Mouse (Mus musculus) gastrocnemius, postnatal 14 days (tissue): Measurements from ENCODE around the gene Ano6. TPM values are rescaled to one million over a fixed set of nuclear protein-coding genes. Genes with fewer than 3 reads are reported as not detected.

Experiments
- DNase-seq: peaks from one replicate; pipeline ENCODE4 v3.0.0; 2021; ENCODE audit warnings: mixed read lengths
- intact Hi-C: fragments of 180-260 bp; cut with DNase I; formaldehyde crosslinking; loops from one replicate; pipeline ENCODE4 v1.15.1; 2025; ENCODE audit warnings: low total_unique reads
- microRNA-seq, 2 experiments: library from miRNA; unstranded; fragments of <30 nt; microRNA quantifications; one replicate each; pipeline ENCODE4 v1.2.0; 2021
- total RNA-seq, 2 experiments: library from RNA; stranded (reverse); gene quantifications; 2 replicates each; pipeline ENCODE4 v1.2.3; 2021

The Ano6 gene
- total RNA-seq, 2 experiments from 2014 or later: 41.5 to 51.9 TPM

DNA sequence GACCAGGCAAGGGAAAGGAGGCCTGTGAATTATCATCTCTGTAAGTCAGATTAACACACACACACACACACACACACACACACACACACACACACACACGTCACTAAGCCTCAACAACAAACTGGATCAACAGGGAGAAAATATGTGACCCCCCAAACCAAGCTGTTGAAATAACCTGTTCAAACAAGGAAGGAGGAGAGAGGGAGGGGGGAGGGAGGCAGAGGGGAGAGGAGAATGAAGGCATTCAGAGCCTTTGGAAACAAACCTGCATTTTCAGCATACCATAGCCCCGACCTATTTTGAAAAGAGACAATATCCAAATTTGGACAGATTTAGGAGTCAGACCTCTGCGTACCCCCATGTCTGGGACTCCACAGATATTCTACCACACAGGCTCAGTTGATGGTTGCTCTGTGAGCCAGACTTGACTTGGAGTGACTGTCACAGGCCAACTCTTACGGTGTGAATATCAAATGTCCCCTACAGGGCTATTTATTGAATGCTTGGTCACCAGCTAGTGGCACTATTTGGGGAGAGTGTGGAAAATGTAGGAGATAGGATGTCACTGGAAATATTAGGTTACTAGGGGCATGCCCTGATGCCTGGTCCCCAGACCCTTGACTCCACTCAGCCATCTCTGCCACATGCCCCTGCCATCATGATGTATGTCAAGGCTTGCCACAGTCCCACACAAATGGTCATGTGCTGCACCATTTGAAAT lies 185.7 kb downstream of the Ano6 start:
- intact Hi-C loops: no loop called here
- no peak for DNase-seq

DNA sequence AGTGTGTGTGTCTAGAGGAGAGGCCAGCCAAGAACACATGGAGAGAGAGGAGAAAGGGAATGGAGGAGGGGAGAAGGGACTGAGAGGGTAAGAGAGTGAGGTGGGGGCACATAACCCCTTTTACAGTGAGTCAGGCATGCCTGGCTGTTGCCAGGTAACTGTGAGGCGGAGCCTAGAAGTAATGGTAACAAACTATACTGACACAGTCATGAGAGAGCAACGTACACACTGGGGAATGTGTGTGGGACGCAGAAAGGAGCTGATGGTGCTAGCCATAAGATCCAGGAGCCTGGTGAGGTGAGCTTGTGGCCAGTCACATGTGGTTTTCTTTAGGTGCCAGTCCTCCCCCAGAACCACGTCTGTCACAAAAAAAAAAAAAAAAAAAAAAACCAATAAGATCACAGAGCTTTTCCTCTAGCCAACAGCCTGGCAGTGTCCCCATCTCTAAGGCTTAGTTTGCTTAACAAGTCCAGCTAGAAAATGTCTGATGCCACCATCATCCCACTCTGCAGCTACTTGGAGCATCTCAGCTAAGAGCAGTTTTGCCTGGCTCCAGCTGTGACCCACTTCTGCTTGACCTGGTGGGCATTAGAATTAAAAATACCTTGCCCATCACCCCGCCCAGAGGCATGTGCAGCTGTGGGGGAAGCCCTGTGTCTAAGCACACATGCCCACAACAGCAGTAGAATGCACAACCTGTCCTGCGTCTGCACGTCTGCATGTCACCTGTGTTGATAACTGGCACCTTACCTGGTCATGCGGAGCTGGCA lies 186.7 kb downstream of the Ano6 start:
- intact Hi-C loops: no loop called here
- no peak for DNase-seq

DNA sequence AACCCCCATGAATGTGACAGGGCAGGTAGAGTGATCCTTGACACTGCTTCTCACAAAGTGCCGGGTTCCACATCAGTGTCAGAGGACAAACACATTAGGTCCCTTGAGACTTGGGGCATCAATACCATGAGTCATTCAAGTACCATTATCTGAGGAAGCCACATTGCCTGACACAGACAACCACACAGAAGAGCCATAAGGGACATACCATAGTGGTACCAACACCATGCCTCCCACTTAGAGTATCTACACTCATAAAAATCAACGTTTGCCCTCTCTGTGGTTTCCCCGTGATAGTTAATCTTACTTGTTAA lies 187.3 kb downstream of the Ano6 start:
- intact Hi-C loops: no loop called here
- DNase-seq: no peak

DNA sequence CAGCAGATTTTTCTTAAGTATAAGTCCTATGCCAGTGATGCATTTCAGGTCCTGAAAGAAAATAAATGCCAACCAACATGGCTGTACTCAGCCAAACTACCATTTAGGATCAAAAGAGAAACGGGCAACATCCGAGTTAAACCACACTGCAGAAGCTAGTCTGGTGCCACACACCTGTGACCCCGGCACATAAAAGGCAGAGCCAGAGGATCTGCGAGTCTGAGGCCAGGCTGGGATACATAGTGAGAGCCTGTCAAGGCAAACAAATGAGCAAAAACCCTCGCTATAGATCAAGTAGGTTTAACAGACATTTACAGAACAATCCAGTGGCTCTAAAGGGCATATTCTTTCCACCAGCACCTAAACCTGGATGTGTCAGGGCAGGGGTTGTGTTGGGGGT lies 190.0 kb downstream of the Ano6 start:
- intact Hi-C loops: no loop called here
- no peak for DNase-seq

DNA sequence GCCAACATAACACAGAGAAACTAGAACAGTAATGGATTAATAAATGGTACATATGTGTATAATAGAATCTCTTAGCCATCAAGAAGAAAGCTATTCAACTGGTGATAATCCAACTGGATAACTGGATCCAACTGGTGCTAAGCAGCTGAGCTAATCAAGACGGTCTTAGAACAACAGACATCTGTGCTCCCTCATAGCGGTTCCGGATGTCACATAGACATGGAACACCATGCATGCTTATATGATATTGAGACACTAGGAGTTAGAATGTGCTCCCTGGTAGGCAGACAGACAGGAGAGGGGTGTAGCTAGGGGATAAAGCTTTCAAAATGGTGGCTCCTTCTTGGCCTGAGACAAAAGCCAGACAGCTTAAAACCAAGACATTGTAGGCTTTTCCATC lies 197.3 kb downstream of the Ano6 start:
- intact Hi-C loops: no loop called here
- DNase-seq: no peak

DNA sequence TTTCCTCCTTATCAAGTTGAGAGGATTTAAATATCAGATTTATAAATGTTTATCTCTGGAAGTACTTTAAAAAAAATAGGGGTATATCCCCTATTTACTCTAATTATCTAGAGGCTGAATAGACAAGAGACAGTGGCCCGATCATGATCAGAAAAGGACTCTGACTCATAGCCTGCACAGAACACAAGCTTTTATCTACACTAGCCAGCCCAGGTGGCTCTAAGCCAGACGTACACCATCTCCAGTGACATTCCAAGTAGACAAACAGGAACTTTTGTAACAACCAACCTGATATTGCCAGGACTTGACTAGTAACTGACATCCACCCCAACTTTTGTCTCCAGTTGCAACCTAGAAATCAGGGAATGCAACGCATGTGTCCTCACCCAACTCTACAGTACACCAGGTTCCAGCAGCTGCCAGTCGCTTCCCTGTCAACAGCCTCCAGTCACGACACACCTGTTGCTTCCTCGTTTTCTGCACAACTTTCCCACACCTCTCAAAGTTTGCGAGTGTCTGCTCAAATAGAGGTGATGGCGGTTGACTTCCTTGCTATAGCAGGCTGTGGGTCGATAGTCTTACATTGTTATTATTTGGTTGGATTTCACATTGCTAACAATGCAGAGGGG lies 199.0 kb downstream of the Ano6 start:
- no peak for DNase-seq
- intact Hi-C loops: no loop called here

DNA sequence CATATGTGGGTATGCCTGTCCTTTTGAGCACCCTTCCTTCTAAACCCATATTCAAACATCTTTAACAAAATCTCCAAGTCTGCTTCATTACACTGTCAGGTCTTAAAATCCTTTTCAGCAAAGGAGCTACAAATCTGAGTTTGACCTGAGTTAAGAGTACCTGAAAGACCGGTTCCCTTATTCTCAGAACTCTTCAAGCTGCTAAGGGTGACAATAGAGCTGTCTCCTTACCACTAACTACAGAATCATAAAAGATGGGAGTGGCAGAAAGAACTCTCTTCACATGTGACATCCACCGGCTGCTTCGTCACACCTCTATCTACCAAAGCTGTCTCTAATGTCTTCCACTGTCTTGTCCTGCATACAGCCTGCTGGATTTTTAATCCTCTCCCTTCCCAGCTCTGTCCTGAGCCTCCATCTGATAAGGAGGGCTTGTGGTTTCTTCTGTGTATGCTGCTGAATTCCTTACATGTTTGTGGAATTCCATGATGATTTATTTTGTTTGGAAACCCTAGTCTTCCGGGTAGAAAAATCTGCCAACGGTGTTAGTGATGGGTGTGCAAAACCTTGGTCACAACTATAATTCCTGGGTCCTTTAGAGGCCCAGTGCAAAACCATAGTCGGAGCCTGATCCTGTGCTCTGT lies 212.4 kb downstream of the Ano6 start:
- intact Hi-C loops: no loop called here
- DNase-seq: no peak

DNA sequence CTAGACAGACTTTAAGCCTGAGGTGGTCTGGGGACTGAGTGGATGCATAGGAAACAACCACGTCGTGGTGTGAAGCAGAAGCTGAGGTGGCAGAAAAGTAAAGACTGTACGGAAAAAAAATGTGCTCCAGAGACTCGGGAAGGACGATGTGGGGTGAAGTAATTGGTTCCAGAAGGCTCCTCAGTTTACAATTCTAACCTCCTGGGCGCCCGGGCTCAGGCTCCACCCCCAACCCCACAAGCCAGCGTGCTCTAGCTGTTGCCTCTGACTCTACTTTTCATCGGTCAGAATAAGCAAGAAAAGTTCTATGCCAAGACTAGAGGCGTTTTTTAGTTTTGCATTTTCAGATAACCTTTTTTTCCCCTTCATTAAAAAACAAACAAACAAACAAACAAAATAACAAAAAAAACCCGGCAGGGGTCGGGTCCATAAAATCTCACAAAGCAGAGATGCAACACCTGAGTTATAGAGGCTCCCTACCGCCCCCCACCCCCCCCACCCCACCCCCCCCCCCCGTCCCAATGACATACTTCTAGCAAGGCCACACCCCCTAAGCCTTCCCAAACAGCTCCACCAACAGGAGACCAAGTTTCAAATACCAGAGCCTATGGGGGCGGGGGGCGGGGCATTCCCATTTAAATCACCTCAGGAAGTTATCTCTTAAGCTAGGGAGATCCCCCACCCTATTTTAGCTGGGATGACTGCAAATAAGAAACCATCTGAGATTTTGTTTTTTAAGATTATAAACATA lies 221.2 kb downstream of the Ano6 start:
- DNase-seq: no peak
- intact Hi-C loops: no loop called here

DNA sequence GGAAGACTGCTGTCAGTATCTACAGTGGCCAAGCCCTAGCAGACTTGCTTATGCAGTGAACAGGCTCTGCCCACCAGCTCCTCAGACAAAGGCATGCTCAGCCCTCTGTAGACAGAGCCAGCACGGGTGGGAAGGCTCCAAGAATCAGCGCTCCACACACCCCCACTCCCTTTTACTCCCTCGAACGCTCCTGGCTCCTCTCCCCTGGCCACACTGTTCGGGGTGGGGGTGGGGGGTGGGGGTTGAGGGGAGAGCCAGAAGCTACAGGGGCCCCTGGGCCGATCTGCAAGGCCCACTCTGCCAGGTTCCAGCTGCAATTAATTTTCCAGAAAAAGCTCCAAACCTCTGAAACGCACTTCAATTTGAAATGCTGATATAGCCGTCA lies 221.7 kb downstream of the Ano6 start:
- intact Hi-C loops: no loop called here

DNA sequence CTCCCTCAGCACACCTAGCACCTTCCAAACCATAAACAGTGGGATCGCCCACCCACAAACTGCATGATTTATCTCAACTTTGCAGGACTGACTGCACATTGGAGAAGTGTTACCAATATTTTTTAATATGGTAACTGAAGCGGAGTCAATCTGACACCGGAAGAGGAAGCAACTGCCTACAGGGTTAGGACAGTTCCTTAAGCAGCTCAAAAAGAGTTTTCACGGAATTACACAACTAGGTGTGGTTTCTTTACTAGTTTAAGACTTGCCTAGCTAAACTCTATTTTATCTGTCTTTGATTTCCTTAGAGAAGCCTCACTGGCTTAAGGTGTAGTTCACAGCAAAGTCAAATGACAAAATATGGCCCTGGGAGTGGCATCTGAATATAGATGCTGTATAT lies 223.9 kb downstream of the Ano6 start:
- no peak for DNase-seq
- intact Hi-C loops: no loop called here

More for the DNA sequence above, 221.7 kb downstream of the Ano6 start:
- DNase-seq: no peak

DNA sequence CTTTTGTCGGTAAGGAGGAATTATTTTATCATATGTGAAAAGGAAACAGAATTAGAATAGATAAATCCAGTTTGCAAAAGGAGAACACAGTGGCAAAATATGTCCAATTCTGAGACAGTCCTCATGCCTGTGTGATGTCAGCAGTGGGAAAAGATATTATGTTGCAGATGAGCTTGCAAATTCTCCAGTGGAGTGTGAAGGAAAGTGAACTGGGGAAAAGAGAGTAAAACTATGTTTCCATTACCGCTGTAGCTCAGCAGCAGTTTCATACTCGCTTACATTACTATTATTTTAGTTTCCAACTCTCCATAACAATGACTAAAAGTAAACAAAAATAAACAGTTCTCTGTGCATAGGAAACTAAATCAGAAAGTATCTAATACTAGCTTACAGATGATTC lies 229.8 kb downstream of the Ano6 start:
- DNase-seq: no peak
- intact Hi-C loops: no loop called here

DNA sequence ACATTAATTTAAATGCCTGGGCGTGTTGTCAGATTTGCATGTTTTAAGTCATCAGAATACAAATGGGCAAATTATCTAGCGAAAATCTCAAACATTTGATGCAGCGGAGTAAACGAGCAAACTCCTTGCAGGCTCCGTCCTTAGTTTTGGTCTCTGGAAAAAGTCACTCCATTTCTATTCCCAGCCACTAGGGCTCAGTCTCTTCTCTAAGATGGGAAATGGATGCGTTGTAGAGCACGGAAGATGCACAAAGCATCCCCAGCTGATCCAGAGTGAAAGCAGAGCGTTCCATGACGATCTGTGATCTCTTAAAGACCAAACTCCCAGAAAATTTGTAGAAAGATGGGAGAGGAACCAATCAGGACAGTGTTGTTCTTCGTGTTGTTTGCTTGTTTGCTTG lies 230.9 kb downstream of the Ano6 start:
- DNase-seq: no peak
- intact Hi-C loops: no loop called here

Small RNA genes lying within 50 kb of the gene (microRNA-seq; reads per million reads assigned to microRNA genes)
- gene Gm25070: 0 reads per million in 2 experiments

Other genes with a start within 250 kb of the Ano6 start
- gene Dbx2, start 134.9 kb upstream of the Ano6 start, total RNA-seq: not detected